Mouse (Mus musculus): Measurements from ENCODE around the gene Ptprb. TPM values are rescaled to one million over a fixed set of nuclear protein-coding genes. Genes with fewer than 3 reads are reported as not detected.
A peak's percentile ranks its signal among the peaks of the same experiment; 100 is the strongest.

Ptprb gene
- polyA plus RNA-seq, 1 experiment from 2014 or later: 2.4 TPM

- H3K4me2 ChIP-seq (ENCODE audit: low read depth): no peak overlapping the region
- no peaks in the 10 kb centered on the region for H3K27me3 ChIP-seq (ENCODE audit: control insufficient read depth, insufficient read depth, low read length)
- ATAC-seq (ENCODE audit: insufficient read depth, low FRiP score, low TSS enrichment): no peak
- H3K9ac ChIP-seq (ENCODE audit: low read length): no peak overlapping the region
- no peak for DNase-seq (ENCODE audit: low spot score)
- H3K9me3 ChIP-seq (ENCODE audit: control insufficient read depth, low read length): no peaks in the 10 kb centered on the region
- H3K4me3 ChIP-seq (ENCODE audit: low read depth, low read length): no peak overlapping the region
- H3K36me3 ChIP-seq (ENCODE audit: control insufficient read depth, insufficient read depth, low read length): no peaks in the 10 kb centered on the region
- H3K27ac ChIP-seq (ENCODE audit: low read depth, low read length): no peak overlapping the region
- H3K4me1 ChIP-seq (ENCODE audit: control insufficient read depth, insufficient read depth, low read length): no peaks in the 10 kb centered on the region
- 84% methylated on average over 2 of the region's 2 CpGs for WGBS
Observed at GRCm38 (mm10) chr10:116309460-116309859, 34.1 kb downstream of the Ptprb start.

DNA sequence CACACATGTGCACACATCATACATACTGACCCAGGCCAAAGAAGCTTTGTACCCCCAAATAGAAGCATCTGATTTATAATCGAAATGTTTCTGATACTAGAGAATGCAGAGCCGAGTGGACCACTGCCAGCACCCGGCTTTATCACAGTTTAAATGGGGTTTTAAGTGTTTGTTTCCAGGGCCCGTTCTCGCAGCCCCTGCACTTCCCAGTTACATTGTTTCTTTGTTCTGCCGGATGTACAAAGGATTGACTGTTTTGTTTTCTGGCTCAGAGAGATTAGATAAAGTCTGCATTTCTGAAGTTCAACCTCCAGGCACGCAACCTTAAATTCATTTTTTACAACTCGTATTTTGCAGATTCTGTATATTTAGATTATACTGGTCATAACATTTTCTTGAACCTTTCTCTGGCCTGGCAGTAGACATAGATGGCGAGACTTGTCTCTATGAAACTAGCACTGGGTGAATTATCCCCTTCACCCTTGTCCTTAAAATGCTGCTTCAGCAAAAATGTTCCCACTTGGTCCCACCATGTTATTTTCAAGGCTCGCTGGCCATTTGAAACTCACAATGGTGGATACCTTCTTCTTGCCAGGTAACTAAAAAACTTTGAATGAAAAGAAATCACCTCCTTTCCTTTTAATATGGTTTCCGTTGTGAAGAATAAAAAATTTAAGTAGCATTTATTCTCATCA, 35.3 kb downstream of the Ptprb start:
- Histone ChIP-seq H3K36me3 (ENCODE audit: control insufficient read depth, insufficient read depth, low read length) (no peaks in the 10 kb centered on the region), H3K9ac (ENCODE audit: low read length) (no peak overlapping the region), H3K27me3 (ENCODE audit: control insufficient read depth, insufficient read depth, low read length) (no peaks in the 10 kb centered on the region), H3K9me3 (ENCODE audit: control insufficient read depth, low read length) (no peaks in the 10 kb centered on the region), H3K27ac (ENCODE audit: low read depth, low read length) (no peak overlapping the region), H3K4me2 (ENCODE audit: low read depth) (no peak overlapping the region), H3K4me1 (ENCODE audit: control insufficient read depth, insufficient read depth, low read length) (no peaks in the 10 kb centered on the region), H3K4me3 (ENCODE audit: low read depth, low read length) (no peak overlapping the region)
- 65% methylated on average over 11 of the region's 11 CpGs for WGBS
- ATAC-seq (ENCODE audit: insufficient read depth, low FRiP score, low TSS enrichment) (no peak), DNase-seq (ENCODE audit: low spot score) (no peak)

- Histone ChIP-seq H3K4me2 (ENCODE audit: low read depth) (no peak overlapping the region), H3K4me1 (ENCODE audit: control insufficient read depth, insufficient read depth, low read length) (no peaks in the 10 kb centered on the region), H3K9ac (ENCODE audit: low read length) (no peak overlapping the region), H3K4me3 (ENCODE audit: low read depth, low read length) (no peak overlapping the region), H3K27me3 (ENCODE audit: control insufficient read depth, insufficient read depth, low read length) (no peaks in the 10 kb centered on the region), H3K9me3 (ENCODE audit: control insufficient read depth, low read length) (no peaks in the 10 kb centered on the region), H3K36me3 (ENCODE audit: control insufficient read depth, insufficient read depth, low read length) (no peaks in the 10 kb centered on the region), H3K27ac (ENCODE audit: low read depth, low read length) (no peak overlapping the region)
- WGBS: 21% methylated on average over 12 of the region's 12 CpGs
- 0 out of 2 replicates have a peak, but pooled peaks have one; percentile 45 for ATAC-seq (ENCODE audit: insufficient read depth, low FRiP score, low TSS enrichment)
- peak; percentile 79 for DNase-seq (ENCODE audit: low spot score)
Observed at GRCm38 (mm10) chr10:116319246-116319645, 43.9 kb downstream of the Ptprb start.

- Histone ChIP-seq H3K27ac (ENCODE audit: low read depth, low read length) (no peak overlapping the region), H3K27me3 (ENCODE audit: control insufficient read depth, insufficient read depth, low read length) (no peaks in the 10 kb centered on the region), H3K4me2 (ENCODE audit: low read depth) (no peak overlapping the region), H3K9ac (ENCODE audit: low read length) (no peak overlapping the region), H3K9me3 (ENCODE audit: control insufficient read depth, low read length) (no peaks in the 10 kb centered on the region), H3K36me3 (ENCODE audit: control insufficient read depth, insufficient read depth, low read length) (no peaks in the 10 kb centered on the region), H3K4me1 (ENCODE audit: control insufficient read depth, insufficient read depth, low read length) (no peaks in the 10 kb centered on the region), H3K4me3 (ENCODE audit: low read depth, low read length) (no peak overlapping the region)
- DNase-seq (ENCODE audit: low spot score) (no peak), ATAC-seq (ENCODE audit: insufficient read depth, low FRiP score, low TSS enrichment) (no peak)
- 53% methylated on average over 5 of the region's 5 CpGs for WGBS
Observed at GRCm38 (mm10) chr10:116329086-116329485, 53.8 kb downstream of the Ptprb start.

- 18% methylated on average over 5 of the region's 5 CpGs for WGBS
- Histone ChIP-seq H3K9ac (ENCODE audit: low read length) (no peak overlapping the region), H3K4me3 (ENCODE audit: low read depth, low read length) (no peak overlapping the region), H3K9me3 (ENCODE audit: control insufficient read depth, low read length) (no peaks in the 10 kb centered on the region), H3K4me1 (ENCODE audit: control insufficient read depth, insufficient read depth, low read length) (no peaks in the 10 kb centered on the region), H3K36me3 (ENCODE audit: control insufficient read depth, insufficient read depth, low read length) (no peaks in the 10 kb centered on the region), H3K4me2 (ENCODE audit: low read depth) (peak overlapping the region; percentile 5), H3K27ac (ENCODE audit: low read depth, low read length) (no peak overlapping the region), H3K27me3 (ENCODE audit: control insufficient read depth, insufficient read depth, low read length) (no peaks in the 10 kb centered on the region)
- ATAC-seq (ENCODE audit: insufficient read depth, low FRiP score, low TSS enrichment): 0 out of 2 replicates have a peak, but pooled peaks have one; percentile 55
- peak; percentile 81 for DNase-seq (ENCODE audit: low spot score)
Observed at GRCm38 (mm10) chr10:116330458-116330857, 55.1 kb downstream of the Ptprb start.

DNA sequence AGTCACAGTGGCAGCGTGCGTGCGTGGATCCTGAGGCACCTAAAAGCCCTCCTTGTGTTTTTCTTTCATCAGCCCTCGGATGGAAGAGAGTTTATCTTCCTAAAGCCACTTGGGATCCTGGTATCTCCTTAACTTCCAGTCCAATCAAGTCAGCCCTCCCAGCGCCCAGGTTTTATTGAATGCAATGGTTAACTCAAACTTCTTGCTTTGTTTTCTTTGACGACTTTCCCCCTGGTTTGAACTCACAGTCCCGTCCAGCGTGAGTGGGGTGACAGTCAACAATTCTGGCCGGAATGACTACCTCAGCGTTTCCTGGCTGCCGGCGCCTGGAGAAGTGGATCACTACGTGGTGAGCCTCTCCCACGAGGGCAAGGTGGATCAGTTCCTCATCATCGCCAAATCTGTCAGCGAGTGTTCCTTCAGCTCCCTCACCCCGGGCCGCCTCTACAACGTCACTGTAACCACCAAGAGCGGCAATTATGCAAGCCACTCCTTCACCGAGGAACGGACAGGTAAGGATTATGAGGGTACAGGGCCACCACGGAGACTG, 55.7 kb downstream of the Ptprb start:
- Histone ChIP-seq H3K36me3 (ENCODE audit: control insufficient read depth, insufficient read depth, low read length) (no peaks in the 10 kb centered on the region), H3K4me3 (ENCODE audit: low read depth, low read length) (no peak overlapping the region), H3K9me3 (ENCODE audit: control insufficient read depth, low read length) (no peaks in the 10 kb centered on the region), H3K9ac (ENCODE audit: low read length) (no peak overlapping the region), H3K4me2 (ENCODE audit: low read depth) (peak overlapping the region; percentile 5), H3K4me1 (ENCODE audit: control insufficient read depth, insufficient read depth, low read length) (no peaks in the 10 kb centered on the region), H3K27ac (ENCODE audit: low read depth, low read length) (no peak overlapping the region), H3K27me3 (ENCODE audit: control insufficient read depth, insufficient read depth, low read length) (no peaks in the 10 kb centered on the region)
- 27% methylated on average over 23 of the region's 23 CpGs for WGBS
- no peak for ATAC-seq (ENCODE audit: insufficient read depth, low FRiP score, low TSS enrichment)
- DNase-seq (ENCODE audit: low spot score): no peak

GRCm38 (mm10) chr10:116333666-116334065, 58.3 kb downstream of the Ptprb start:
- no peaks in the 10 kb centered on the region for H3K36me3 ChIP-seq (ENCODE audit: control insufficient read depth, insufficient read depth, low read length)
- no peak overlapping the region for H3K4me3 ChIP-seq (ENCODE audit: low read depth, low read length)
- H3K27me3 ChIP-seq (ENCODE audit: control insufficient read depth, insufficient read depth, low read length): no peaks in the 10 kb centered on the region
- H3K4me1 ChIP-seq (ENCODE audit: control insufficient read depth, insufficient read depth, low read length): no peaks in the 10 kb centered on the region
- H3K9ac ChIP-seq (ENCODE audit: low read length): no peak overlapping the region
- no peak overlapping the region for H3K4me2 ChIP-seq (ENCODE audit: low read depth)
- ATAC-seq (ENCODE audit: insufficient read depth, low FRiP score, low TSS enrichment) (no peak), DNase-seq (ENCODE audit: low spot score) (no peak)
- H3K27ac ChIP-seq (ENCODE audit: low read depth, low read length): no peak overlapping the region
- no peaks in the 10 kb centered on the region for H3K9me3 ChIP-seq (ENCODE audit: control insufficient read depth, low read length)
- 61% methylated on average over 16 of the region's 16 CpGs for WGBS

- H3K9ac ChIP-seq (ENCODE audit: low read length): no peak overlapping the region
- no peaks in the 10 kb centered on the region for H3K4me1 ChIP-seq (ENCODE audit: control insufficient read depth, insufficient read depth, low read length)
- H3K36me3 ChIP-seq (ENCODE audit: control insufficient read depth, insufficient read depth, low read length): no peaks in the 10 kb centered on the region
- H3K4me2 ChIP-seq (ENCODE audit: low read depth): no peak overlapping the region
- no peak for DNase-seq (ENCODE audit: low spot score)
- no peak overlapping the region for H3K27ac ChIP-seq (ENCODE audit: low read depth, low read length)
- no peak for ATAC-seq (ENCODE audit: insufficient read depth, low FRiP score, low TSS enrichment)
- WGBS: 93% methylated on average over 7 of the region's 7 CpGs
- H3K9me3 ChIP-seq (ENCODE audit: control insufficient read depth, low read length): no peaks in the 10 kb centered on the region
- H3K27me3 ChIP-seq (ENCODE audit: control insufficient read depth, insufficient read depth, low read length): no peaks in the 10 kb centered on the region
- no peak overlapping the region for H3K4me3 ChIP-seq (ENCODE audit: low read depth, low read length)
Observed at GRCm38 (mm10) chr10:116334120-116334519, 58.8 kb downstream of the Ptprb start.

DNA sequence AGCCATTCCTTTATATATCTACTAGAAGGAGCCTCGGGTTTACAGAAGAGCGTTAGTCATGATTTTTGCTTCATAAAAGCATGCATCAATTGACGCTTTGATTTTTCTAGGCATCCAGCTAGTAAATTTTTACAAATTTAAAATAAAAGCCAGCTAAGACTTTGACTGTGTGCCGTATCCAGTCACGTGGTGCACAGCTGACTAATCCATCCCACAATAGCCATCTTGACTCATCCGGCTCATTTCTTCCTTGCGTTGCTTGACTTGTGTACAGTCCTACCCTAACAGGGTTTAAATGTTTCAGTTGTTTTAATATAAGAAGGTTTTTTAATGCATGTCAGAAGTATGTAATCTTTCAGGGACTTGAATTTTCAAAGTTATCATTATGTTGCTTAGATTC, 60.0 kb downstream of the Ptprb start:
- Histone ChIP-seq H3K9me3 (ENCODE audit: control insufficient read depth, low read length) (no peaks in the 10 kb centered on the region), H3K4me3 (ENCODE audit: low read depth, low read length) (no peak overlapping the region), H3K9ac (ENCODE audit: low read length) (no peak overlapping the region), H3K27ac (ENCODE audit: low read depth, low read length) (no peak overlapping the region), H3K27me3 (ENCODE audit: control insufficient read depth, insufficient read depth, low read length) (no peaks in the 10 kb centered on the region), H3K4me1 (ENCODE audit: control insufficient read depth, insufficient read depth, low read length) (no peaks in the 10 kb centered on the region), H3K4me2 (ENCODE audit: low read depth) (no peak overlapping the region), H3K36me3 (ENCODE audit: control insufficient read depth, insufficient read depth, low read length) (no peaks in the 10 kb centered on the region)
- ATAC-seq (ENCODE audit: insufficient read depth, low FRiP score, low TSS enrichment): no peak
- DNase-seq (ENCODE audit: low spot score): no peak
- WGBS: 92% methylated on average over 7 of the region's 7 CpGs

Measured in neural tube, embryonic 11.5 days (tissue).